Mouse (Mus musculus): ENCODE measurements around the gene Sec14l2.
"Not testable (repeated sequence)": the region's sequence is repeated elsewhere in the genome, so short reads cannot be mapped to it uniquely, and the experiment has no call there.

Gene Sec14l2

DNA sequence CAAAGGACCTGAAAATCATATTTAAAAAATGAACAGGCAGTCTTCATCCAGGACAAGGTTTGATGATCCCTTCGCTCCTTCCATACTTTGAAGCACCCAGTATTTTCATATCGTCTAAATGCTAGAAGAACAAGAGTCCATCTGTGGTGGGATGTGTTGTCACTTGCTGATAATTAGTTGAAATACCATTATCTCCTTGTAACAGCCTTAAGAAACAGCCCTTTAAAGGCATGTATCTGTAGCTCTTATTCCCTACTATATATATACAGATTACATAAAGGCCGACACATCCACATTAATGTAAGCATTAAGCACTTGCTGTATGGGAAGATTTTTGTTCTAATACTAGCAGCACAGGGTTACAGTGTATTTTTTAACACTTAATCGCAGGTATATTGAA is 5.2 kb upstream of the Sec14l2 start:
- not testable (repeated sequence) for DNase-seq

- DNase-seq = no peak
Observed at GRCm38 (mm10) chr11:4127059-4127458, 3.8 kb upstream of the Sec14l2 start.

- peak; percentile 69 for DNase-seq
Observed at GRCm38 (mm10) chr11:4123922-4124321, 707 bp upstream of the Sec14l2 start.

DNA sequence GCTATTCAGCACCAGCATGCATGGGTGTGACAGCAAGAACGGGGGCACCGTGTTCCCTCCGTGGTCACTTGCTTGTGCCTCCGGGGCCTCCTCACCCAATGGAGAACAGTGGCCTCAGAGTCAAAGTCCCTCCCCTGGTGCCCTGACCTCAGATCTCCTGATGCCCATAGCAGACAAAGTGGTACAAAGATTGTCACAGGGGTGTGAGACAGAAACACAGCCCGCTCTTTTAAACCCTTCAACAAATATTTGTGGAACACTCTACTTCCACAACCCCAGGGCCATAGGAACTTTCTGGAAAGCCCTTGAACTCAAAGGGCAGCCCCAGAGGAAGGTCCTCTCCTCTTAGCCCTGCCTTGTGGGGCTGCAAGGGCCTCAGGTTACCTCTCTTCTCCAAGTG is 989 bp downstream of the Sec14l2 start:
- DNase-seq = no peak

DNA sequence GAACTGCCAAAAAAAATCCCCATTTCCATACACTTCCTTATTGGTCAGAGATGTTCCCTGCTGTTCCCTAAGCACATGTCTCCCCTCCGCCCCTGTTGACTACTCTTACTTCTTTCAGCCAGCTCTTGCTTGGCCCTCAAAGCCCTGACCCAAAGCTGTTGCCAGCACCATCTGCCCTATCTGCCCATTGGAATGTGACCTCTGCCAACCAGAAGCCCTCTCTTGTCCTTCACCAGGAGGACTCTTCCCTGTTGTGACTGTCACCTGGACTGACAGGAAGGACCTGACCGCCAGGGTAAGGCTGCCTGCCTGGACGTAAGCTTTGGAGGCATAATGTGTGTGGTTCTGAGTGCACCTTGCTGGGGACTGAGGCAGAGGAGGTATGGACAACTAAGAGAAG is 1.5 kb downstream of the Sec14l2 start:
- no peak for DNase-seq

GRCm38 (mm10) chr11:4119635-4120034 is 3.6 kb downstream of the Sec14l2 start:
- DNase-seq = no peak

DNA sequence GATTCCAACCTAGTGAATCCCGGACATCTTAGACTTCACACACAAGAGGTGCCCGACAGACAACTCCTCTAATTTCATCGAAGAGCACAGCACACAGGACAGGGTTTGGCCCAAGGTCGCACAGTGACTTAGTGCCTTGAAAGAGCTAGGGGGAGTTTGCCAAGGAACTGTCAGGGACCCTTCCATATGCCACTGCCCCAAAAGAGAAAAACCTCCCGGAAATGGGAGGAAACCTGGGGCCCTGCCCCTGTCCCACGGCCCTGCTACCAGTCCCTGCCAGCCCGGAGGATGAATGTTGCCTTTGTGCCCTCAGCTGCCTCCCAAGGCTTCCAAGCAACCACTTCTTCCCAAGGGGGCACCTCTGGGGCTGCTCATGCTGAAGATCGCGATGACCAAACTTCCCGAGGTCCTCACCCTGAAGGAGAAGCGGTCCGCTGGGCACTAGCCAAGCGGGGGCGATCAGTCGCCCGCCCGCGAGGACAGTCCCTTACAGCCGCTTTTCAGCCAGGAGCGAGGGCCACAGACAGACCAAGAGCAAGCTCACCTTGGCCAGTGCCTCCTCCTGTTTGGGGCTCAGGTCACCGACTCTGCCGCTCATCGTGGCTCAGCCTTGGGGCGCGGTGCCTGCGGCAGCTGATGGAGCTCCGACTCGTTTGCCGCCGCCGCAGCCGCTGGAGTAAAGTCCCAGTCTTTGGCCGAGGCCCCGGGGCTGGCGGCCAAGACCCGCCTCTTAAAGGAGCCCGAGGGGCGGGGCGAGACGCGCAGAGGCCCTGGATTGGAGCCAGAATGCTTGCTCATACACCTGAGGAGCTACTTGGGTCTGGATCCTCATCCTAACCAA is 4.9 kb downstream of the Sec14l2 start:
- DNase-seq = peak; percentile 84

- no peak for DNase-seq
Observed at GRCm38 (mm10) chr11:4117372-4118071, 5.7 kb downstream of the Sec14l2 start.

DNA sequence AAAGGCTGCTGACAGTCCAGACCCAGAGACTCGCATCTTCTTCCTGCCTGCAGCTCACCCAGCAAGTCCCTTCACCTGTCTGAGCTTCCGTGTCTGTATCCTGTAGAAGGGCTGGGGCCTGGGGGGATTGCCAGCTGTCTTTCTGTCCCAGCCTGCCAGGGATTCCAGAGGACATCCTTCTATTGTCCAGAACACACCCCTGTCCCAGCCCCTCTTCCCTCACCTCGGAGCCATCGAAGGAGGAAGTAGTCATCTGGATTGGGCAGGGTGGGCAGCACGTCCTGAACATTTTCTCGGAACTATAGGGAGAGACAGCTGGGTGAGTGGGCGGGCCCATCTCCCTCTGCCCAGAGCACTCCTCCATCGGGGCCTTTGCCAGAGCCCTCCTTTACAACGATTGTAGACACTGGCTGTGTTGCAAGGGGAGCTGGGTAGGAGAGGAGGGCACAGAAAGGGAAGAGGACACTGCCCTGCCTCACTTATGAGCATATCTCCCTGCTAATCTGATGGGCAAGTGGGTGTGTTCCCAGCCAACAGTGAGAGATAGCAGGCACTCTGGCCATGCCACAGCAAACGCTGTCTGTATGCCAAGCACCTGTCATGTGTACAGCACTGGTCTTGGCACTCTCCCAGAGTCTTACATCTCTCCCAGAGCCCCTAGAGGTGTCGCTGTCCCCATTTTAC is 6.6 kb downstream of the Sec14l2 start:
- DNase-seq = peak; percentile 21

DNA sequence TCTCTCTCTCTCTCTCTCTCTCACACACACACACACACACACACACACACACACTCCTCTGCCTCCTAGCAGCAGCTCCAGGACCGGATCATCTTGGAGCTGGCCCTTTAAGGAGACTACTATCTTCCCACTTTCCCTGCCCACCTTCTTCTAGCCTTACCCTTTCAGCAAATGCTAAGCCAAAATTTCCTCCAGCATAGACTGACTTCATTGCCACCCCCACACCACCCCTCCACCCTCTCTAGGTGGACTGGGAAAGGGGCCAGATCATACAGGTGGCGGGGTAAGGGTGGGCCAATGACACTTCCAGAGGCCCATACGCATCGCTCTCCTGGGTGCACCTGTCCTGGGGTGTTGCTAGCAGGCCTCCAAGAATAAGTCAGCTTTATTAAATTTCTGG is 7.8 kb downstream of the Sec14l2 start:
- DNase-seq = no peak

DNA sequence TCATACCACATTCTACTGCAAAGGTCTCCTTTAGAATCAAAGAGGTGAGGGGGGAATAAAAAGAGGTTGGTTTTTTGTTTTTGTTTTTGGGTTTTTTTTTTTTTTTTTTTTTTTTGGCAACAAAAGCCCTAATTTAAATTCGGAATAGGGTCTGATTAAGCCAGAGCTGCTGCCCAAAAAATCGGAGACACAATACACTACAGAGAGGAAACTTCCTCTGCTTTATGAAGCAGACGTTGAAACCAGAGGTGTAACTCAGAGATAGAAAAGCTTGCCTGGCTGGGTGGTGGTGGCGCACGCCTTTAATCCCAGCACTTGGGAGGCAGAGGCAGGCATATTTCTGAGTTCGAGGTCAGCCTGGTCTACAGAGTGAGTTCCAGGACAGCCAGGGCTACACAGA is 8.7 kb downstream of the Sec14l2 start:
- DNase-seq = not testable (repeated sequence)

DNA sequence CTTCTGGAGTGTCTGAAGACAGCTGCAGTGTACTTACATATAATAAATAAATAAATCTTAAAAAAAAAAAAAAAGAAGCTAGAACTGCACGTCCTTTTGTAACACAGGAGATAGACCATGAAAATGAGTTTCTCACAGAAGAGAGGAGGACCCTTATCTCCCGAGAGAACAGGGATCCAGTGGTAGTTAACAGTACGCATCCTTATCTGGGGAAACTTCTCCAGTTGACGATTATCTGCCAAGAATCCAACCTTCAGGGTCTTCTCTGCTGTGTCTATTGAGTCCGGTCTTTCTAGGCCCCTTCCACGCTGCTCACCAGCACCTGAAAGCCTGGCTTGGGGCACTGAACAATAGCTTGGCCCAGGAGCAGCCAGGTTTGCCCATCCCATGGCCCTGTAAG is 9.2 kb downstream of the Sec14l2 start:
- no peak for DNase-seq

GRCm38 (mm10) chr11:4113496-4113895 is 9.7 kb downstream of the Sec14l2 start:
- DNase-seq = no peak

DNA sequence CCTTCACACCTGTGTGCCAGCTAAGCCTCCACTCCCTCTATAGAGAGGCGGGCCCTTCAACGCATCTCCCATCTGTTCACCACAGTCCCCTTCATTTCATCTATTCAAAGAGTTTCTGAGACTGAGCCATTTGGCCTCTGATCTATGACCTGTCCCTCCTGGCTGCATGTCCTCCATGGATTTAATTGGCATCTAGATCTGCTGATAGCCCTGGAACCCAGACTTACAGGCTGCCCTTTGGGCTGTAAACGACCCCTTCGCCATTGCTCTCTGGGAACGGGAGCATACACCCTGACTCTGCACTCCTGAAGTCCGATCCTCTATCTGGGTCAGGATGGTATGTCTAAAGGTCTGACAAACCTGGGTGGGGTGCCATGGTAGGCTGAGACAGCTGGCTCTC is 10.4 kb downstream of the Sec14l2 start:
- DNase-seq = no peak

- no peak for DNase-seq
Observed at GRCm38 (mm10) chr11:4112033-4112432, 11.2 kb downstream of the Sec14l2 start.

GRCm38 (mm10) chr11:4108691-4109090 is 14.5 kb downstream of the Sec14l2 start:
- no peak for DNase-seq

DNA sequence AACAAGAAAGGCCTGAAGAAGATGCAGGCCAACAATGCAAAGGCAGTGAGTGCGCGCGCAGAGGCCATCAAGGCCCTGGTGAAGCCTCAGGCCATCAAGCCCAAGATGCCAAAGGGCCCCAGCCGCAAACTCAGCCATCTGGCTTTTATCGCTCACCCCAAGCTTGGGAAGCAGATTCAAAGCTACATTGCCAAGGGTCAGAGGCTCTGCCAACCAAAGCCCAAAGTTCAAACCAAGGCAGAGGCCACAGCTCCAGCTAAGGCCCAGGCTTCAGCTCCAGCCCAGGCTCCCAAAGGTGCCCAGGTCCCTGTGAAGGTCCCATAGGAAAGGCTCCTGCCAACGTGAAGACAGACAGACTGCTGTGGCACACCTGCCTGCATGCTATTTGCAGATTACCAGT is 15.3 kb downstream of the Sec14l2 start:
- not testable (repeated sequence) for DNase-seq

GRCm38 (mm10) chr11:4105444-4105843 is 17.8 kb downstream of the Sec14l2 start:
- no peak for DNase-seq

DNA sequence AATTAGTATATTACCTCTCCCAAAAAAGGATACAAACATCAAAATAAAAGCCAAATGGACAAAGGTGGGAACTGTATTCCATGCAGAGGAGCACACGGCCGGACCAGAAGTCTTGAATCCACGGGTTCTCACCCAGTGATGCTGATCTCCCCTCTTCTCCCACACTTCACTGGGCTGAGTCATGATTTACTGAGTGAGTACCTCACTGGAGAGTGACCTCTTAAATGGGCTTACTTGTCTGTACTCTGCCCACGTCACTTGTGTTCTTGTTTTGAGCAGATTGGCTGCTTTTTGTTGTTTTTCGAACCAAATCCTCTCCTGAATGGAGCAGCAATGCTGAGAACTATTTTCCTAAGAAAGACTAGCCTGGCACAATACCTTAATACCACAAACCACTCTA is 18.2 kb downstream of the Sec14l2 start:
- DNase-seq = no peak

DNA sequence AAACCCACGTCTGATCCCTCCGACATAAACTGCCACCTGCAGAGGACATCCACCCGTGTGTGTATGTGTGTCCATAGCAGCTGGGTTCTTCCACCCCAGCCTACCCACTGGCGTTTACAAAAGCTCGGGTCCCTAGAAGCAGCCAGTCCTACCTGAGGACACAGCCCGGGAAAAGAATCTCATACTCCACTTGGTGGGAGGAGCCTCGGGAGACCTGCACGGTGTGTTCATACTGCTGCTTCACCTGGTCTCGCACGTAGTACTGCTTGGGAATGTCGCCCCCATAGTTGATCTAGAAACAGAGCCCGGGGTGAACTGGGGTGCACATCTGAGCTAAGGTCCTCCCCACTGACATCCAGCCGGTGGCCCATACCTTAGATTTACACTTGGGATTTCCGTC is 19.7 kb downstream of the Sec14l2 start:
- DNase-seq = no peak

GRCm38 (mm10) chr11:4101851-4102250 is 21.4 kb downstream of the Sec14l2 start:
- DNase-seq = no peak

DNA sequence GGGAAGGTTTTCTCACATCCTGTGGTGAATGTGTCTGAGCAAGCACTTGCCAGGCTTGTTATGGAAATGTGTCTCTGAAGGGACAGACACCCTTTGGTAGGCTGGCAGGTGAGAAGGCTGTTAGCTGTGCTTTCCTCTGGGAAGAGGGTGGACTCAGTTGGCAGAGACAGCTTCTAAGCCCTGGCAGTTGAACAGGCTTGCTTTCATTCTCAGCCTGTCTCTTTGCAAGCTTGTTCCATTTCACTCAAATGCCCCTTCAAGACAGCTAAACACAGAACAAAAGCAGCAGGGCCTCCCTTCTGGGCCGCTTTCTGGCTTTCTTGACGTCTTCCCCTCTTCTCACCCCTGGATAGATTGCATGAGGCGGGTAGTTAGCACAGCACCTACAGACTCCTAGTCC is 23.8 kb downstream of the Sec14l2 start:
- DNase-seq = no peak

- no peak for DNase-seq
Observed at GRCm38 (mm10) chr11:4098816-4099215, 24.4 kb downstream of the Sec14l2 start.

DNA sequence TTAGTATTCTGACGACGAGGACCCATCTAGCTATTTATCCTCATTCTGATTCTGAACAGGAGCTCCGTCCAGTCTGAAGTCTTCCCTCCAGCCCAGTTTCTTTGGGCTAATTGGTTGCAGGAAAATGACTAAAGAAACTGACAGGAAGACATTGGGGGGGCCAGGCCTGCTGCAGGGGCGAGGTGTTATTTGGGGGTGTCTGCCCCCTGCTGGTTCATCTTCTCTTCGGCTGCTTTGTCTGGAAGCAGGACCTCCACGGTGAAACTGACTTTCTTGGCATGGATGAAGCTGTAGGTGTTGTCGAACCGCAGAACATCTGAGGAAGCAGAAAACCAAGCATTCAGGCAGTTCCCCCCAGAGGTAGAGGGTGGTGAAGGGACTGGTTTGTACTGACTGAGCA is 25.1 kb downstream of the Sec14l2 start:
- DNase-seq = no peak

Data from lung, postnatal 10 days (tissue).